Mouse (Mus musculus) induced T-regulatory cell, adult 2 months (primary cell): ENCODE results near the gene Tirap.
"Not testable (repeated sequence)": the region's sequence is repeated elsewhere in the genome, so short reads cannot be mapped to it uniquely, and the experiment has no call there.

Experiments
- DNase-seq: peaks from one replicate; pipeline ENCODE4 v3.0.0-alpha.2; 2012; ENCODE audit warnings: low read depth

Gene Tirap

GRCm38 (mm10) chr9:35188700-35189099, 11.4 kb downstream of the Tirap start:
- no peak for DNase-seq

- no peak for DNase-seq
These were observed 12.7 kb downstream of the Tirap start for GRCm38 (mm10) chr9:35187351-35187903.

GRCm38 (mm10) chr9:35186430-35186829, 13.7 kb downstream of the Tirap start:
- no peak for DNase-seq

GRCm38 (mm10) chr9:35183359-35183758, 16.7 kb downstream of the Tirap start:
- DNase-seq: no peak

GRCm38 (mm10) chr9:35182832-35183231, 17.3 kb downstream of the Tirap start:
- no peak for DNase-seq

- no peak for DNase-seq
These were observed 23.9 kb downstream of the Tirap start for GRCm38 (mm10) chr9:35176124-35176659.

GRCm38 (mm10) chr9:35175251-35176123, 24.6 kb downstream of the Tirap start, which contains the start of gene Dcps:
Gene Dcps, minus strand, starts transcription at chr9:35176061.
- peak; percentile 97 for DNase-seq

GRCm38 (mm10) chr9:35173331-35173730, 26.8 kb downstream of the Tirap start:
- DNase-seq: no peak

- DNase-seq: no peak
These were observed 30.0 kb downstream of the Tirap start for GRCm38 (mm10) chr9:35170071-35170470.

GRCm38 (mm10) chr9:35166798-35167635, 33.1 kb downstream of the Tirap start:
- DNase-seq: no peak

GRCm38 (mm10) chr9:35166144-35166797, 33.8 kb downstream of the Tirap start:
- DNase-seq: peak; percentile 64

GRCm38 (mm10) chr9:35164142-35164874, 35.8 kb downstream of the Tirap start:
- DNase-seq: no peak

- DNase-seq: peak; percentile 12
These were observed 36.9 kb downstream of the Tirap start for GRCm38 (mm10) chr9:35163011-35163690.

GRCm38 (mm10) chr9:35161721-35162120, 38.4 kb downstream of the Tirap start:
- no peak for DNase-seq

- DNase-seq: no peak
These were observed 39.4 kb downstream of the Tirap start for GRCm38 (mm10) chr9:35160662-35161061.

GRCm38 (mm10) chr9:35158477-35158876, 41.6 kb downstream of the Tirap start:
- no peak for DNase-seq

- no peak for DNase-seq
These were observed 43.2 kb downstream of the Tirap start for GRCm38 (mm10) chr9:35156862-35157261.

- no peak for DNase-seq
These were observed 43.9 kb downstream of the Tirap start for GRCm38 (mm10) chr9:35156002-35156710.

GRCm38 (mm10) chr9:35152923-35153322, 47.2 kb downstream of the Tirap start:
- no peak for DNase-seq

GRCm38 (mm10) chr9:35148822-35149221, 51.3 kb downstream of the Tirap start:
- not testable (repeated sequence) for DNase-seq
